Comparison of ENCODE assay signal across 10 mouse cellular contexts in genomic region chr19:53198706-53199572, GRCm38 (mm10). TPM values are rescaled to one million over a fixed set of nuclear protein-coding genes. Genes with fewer than 3 reads are reported as not detected.
A peak's percentile ranks its signal among the peaks of the same experiment; 100 is the strongest.
DNase-seq lines count a peak whose midpoint lies in the region; ATAC-seq lines count a peak whose summit lies in the region.
"Had no signal": no experiment of that assay in that cellular context is flagged by ENCODE, and none has a peak within 500 bp of the region (broad histone marks: within the 10 kb centered on the region; RNA-seq: fewer than 3 reads in every experiment).

No protein-coding gene starts in this region.

- intact Hi-C loops in heart, postnatal 14 days (cut with DNase I): no loop called here

- WGBS in heart, embryonic 13.5 days: 67% methylated on average over 17 of the region's 17 CpGs
- 64% methylated on average over 17 of the region's 17 CpGs for WGBS in liver, embryonic 12.5 days (ENCODE audit: insufficient replicate concordance)
- 71% methylated on average over 17 of the region's 17 CpGs for WGBS in liver, embryonic 11.5 days
- WGBS in forebrain, embryonic 16.5 days: 85% methylated on average over 17 of the region's 17 CpGs
- 90% methylated on average over 17 of the region's 17 CpGs for WGBS in midbrain, embryonic 10.5 days

- H3K9ac ChIP-seq in heart, embryonic 13.5 days: no peak overlapping the region; the same call in 1 of the 2 replicates
- no peak overlapping the region for H3K9ac ChIP-seq in liver, embryonic 12.5 days
- H3K9ac ChIP-seq in liver, embryonic 11.5 days (ENCODE audit: low read depth, low read length): no peak overlapping the region
- no peak overlapping the region for H3K9ac ChIP-seq in forebrain, embryonic 16.5 days (replicated peaks; ENCODE audit: low read depth, low read length)
- H3K9ac ChIP-seq: midbrain, embryonic 12.5 days had no signal

- peaks cover 53% of the 10 kb centered on the region for H3K4me1 ChIP-seq in heart, embryonic 13.5 days
- H3K4me1 ChIP-seq in liver, embryonic 12.5 days: peaks cover 51% of the 10 kb centered on the region
- H3K4me1 ChIP-seq in liver, embryonic 11.5 days (replicated peaks; ENCODE audit: control insufficient read depth, insufficient read depth, low read length): peaks cover 12% of the 10 kb centered on the region
- H3K4me1 ChIP-seq in forebrain, embryonic 16.5 days (replicated peaks; ENCODE audit: control insufficient read depth, insufficient read depth, low read length): peaks cover 9% of the 10 kb centered on the region; the same call in 1 of the 2 replicates
- peaks cover 6% of the 10 kb centered on the region for H3K4me1 ChIP-seq in midbrain, embryonic 10.5 days

- H3K4me3 ChIP-seq in heart, embryonic 13.5 days: no peak overlapping the region
- no peak overlapping the region for H3K4me3 ChIP-seq in liver, embryonic 12.5 days
- H3K4me3 ChIP-seq in liver, embryonic 11.5 days (ENCODE audit: low read depth, low read length): no peak overlapping the region
- no peak overlapping the region for H3K4me3 ChIP-seq in forebrain, embryonic 16.5 days (replicated peaks; ENCODE audit: low read length)
- no peak overlapping the region for H3K4me3 ChIP-seq in midbrain, embryonic 10.5 days
- H3K4me3 ChIP-seq: midbrain, embryonic 12.5 days had no signal

- DNase-seq in heart, postnatal 14 days: no peak
- DNase-seq in liver, embryonic 11.5 days (ENCODE audit: low spot score): no peak
- DNase-seq in lung, postnatal 36 days: peak; percentile 70
- no peak for DNase-seq in midbrain, embryonic 10.5 days (ENCODE audit: low spot score)
- DNase-seq: right cerebral cortex, postnatal 25 days had no signal

- peaks cover 26% of the 10 kb centered on the region for H3K36me3 ChIP-seq in heart, embryonic 13.5 days
- peaks cover 13% of the 10 kb centered on the region for H3K36me3 ChIP-seq in liver, embryonic 12.5 days
- H3K36me3 ChIP-seq in liver, embryonic 11.5 days (ENCODE audit: control insufficient read depth, insufficient read depth, low read length): peaks cover 5% of the 10 kb centered on the region; the same call in 1 of the 2 replicates
- no peaks in the 10 kb centered on the region for H3K36me3 ChIP-seq in forebrain, embryonic 16.5 days (ENCODE audit: control insufficient read depth, insufficient read depth)
- H3K36me3 ChIP-seq in midbrain, embryonic 10.5 days: peaks cover 6% of the 10 kb centered on the region
- H3K36me3 ChIP-seq: midbrain, embryonic 12.5 days had no signal

- H3K27ac ChIP-seq in heart, embryonic 13.5 days (replicated peaks): peak overlapping the region; percentile 60
- H3K27ac ChIP-seq in liver, embryonic 12.5 days: peak overlapping the region; percentile 29; the same call in 1 of the 2 replicates
- H3K27ac ChIP-seq in liver, embryonic 11.5 days (ENCODE audit: low read depth, low read length): no peak overlapping the region
- no peak overlapping the region for H3K27ac ChIP-seq in forebrain, embryonic 16.5 days (ENCODE audit: low read length)
- no peak overlapping the region for H3K27ac ChIP-seq in midbrain, embryonic 10.5 days (replicated peaks)
- H3K27ac ChIP-seq: midbrain, embryonic 12.5 days had no signal

- no peak for ATAC-seq in heart, embryonic 13.5 days (ENCODE audit: extremely low read depth, insufficient number of reproducible peaks, low FRiP score, low TSS enrichment)
- ATAC-seq in liver, embryonic 12.5 days: no peak
- ATAC-seq in liver, embryonic 11.5 days (replicated peaks; ENCODE audit: low FRiP score): no peak
- ATAC-seq in inflammation-experienced regulatory T-cells, adult 6 months: peak; percentile 67
- no peak for ATAC-seq in forebrain, embryonic 16.5 days

- no peaks in the 10 kb centered on the region for H3K9me3 ChIP-seq in heart, embryonic 13.5 days
- H3K9me3 ChIP-seq in liver, embryonic 12.5 days (replicated peaks): no peaks in the 10 kb centered on the region
- no peaks in the 10 kb centered on the region for H3K9me3 ChIP-seq in liver, embryonic 11.5 days (ENCODE audit: control insufficient read depth, low read length)
- no peaks in the 10 kb centered on the region for H3K9me3 ChIP-seq in forebrain, embryonic 16.5 days (ENCODE audit: control insufficient read depth, low read length)
- no peaks in the 10 kb centered on the region for H3K9me3 ChIP-seq in midbrain, embryonic 10.5 days (replicated peaks)
- H3K9me3 ChIP-seq: midbrain, embryonic 12.5 days had no signal

- H3K4me2 ChIP-seq in heart, embryonic 13.5 days: no peak overlapping the region; the same call in 1 of the 2 replicates
- H3K4me2 ChIP-seq in liver, embryonic 12.5 days: no peak overlapping the region
- no peak overlapping the region for H3K4me2 ChIP-seq in liver, embryonic 11.5 days
- H3K4me2 ChIP-seq in forebrain, embryonic 16.5 days (ENCODE audit: low read length): no peak overlapping the region
- H3K4me2 ChIP-seq: midbrain, embryonic 12.5 days had no signal

- no peaks in the 10 kb centered on the region for H3K27me3 ChIP-seq in heart, embryonic 13.5 days (replicated peaks)
- H3K27me3 ChIP-seq in liver, embryonic 12.5 days (replicated peaks): no peaks in the 10 kb centered on the region
- H3K27me3 ChIP-seq in liver, embryonic 11.5 days (replicated peaks; ENCODE audit: control insufficient read depth, insufficient read depth, low read length): no peaks in the 10 kb centered on the region
- no peaks in the 10 kb centered on the region for H3K27me3 ChIP-seq in forebrain, embryonic 16.5 days (replicated peaks; ENCODE audit: control insufficient read depth, insufficient read depth, low read length)
- H3K27me3 ChIP-seq in midbrain, embryonic 10.5 days (ENCODE audit: low read depth, poor library complexity, severe bottlenecking): no peaks in the 10 kb centered on the region
- H3K27me3 ChIP-seq: midbrain, embryonic 12.5 days had no signal

RNA-seq across cellular contexts. Expression of gene Add3, which starts 58.7 kb away (rescaled TPM):
- polyA plus RNA-seq in heart, embryonic 13.5 days (2015; fragmentation: Nextera tagmentation; extraction: Ambion mirVana): 120 and 121 TPM in 2 replicates
- 10 to 100 TPM; 63.4 to 65.2 TPM for total RNA-seq in heart, postnatal 14 days (2021)
- 42.1 and 42.2 TPM in 2 replicates for polyA plus RNA-seq in liver, embryonic 12.5 days (2016; fragmentation: Nextera tagmentation; extraction: Ambion mirVana)
- 65.0 and 69.0 TPM in 2 replicates for polyA plus RNA-seq in liver, embryonic 11.5 days (2014; fragmentation: Nextera tagmentation; extraction: Ambion mirVana)
- polyA plus RNA-seq in inflammation-experienced regulatory T-cells, adult 6 months (2017; shearing (Covaris generic)): 100 to 1,000 TPM; 100 to 138 (median 112) TPM
- polyA plus RNA-seq in forebrain, embryonic 16.5 days (2015; fragmentation: Nextera tagmentation; extraction: Ambion mirVana): 30.6 and 36.6 TPM in 2 replicates
- polyA plus RNA-seq in midbrain, embryonic 10.5 days (2016; fragmentation: Nextera tagmentation; extraction: Ambion mirVana): 48.7 and 50.2 TPM in 2 replicates

Comparison
In these comparisons a context has a peak if more than half of its experiments do, and no peak if none do; other contexts are left out.
1. H3K27ac ChIP-seq: peak in heart, embryonic 13.5 days (single experiment) and liver, embryonic 12.5 days (single experiment); none in liver, embryonic 11.5 days (single experiment), forebrain, embryonic 16.5 days (single experiment) and midbrain, embryonic 10.5 days (single experiment).